9 mouse cellular contexts compared by ENCODE assay signal in the genomic region with DNA sequence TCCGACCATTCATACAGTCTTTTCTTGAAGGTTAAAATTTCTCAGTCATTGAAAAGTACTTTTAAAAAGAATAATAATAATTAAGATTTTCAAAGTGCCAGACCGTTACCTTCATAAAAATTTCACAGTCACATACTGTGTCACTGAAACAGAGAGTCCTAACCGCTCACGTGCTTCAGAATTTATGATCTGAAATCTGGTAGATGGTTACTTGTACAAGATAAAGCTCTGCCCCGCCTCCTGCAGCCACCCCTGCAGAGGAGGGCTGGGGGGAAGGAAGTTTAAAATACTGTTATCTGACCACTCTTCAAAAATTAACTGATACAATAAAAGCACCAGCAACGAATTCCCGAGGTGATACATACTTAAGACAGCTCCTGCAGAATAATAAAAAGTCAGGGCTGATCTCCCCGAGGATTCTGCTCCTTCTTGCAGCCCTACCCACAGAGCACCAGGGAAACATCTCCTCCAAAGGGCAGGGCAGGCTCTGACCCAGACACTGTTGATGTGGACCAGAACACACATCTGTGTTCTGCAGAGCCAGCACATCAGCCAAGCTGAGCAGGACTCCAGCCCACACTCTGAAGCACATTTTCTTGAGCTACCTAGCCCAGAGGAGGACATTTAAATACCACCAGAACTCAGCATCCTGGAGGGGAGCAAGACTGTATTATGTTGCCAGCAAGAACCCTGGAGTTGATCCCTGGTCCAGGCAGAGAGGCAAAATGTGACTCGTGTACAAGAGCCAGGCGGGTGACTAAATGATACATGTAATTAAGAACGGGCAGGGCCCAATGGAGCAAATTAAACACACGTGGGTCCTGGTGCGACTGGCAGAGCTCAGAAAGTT.
DNase-seq lines count a peak whose midpoint lies in the region; ATAC-seq and TF ChIP-seq lines count a peak whose summit lies in the region.
"Had no signal": no experiment of that assay in that cellular context is flagged by ENCODE, and none has a peak within 500 bp of the region (broad histone marks: within the 10 kb centered on the region; RNA-seq: fewer than 3 reads in every experiment).

No protein-coding gene starts in this region.

- 14% methylated on average over 13 of the region's 13 CpGs for WGBS in heart, embryonic 16.5 days
- 15% methylated on average over 13 of the region's 13 CpGs for WGBS in intestine, embryonic 16.5 days
- WGBS in midbrain, embryonic 15.5 days: 27% methylated on average over 13 of the region's 13 CpGs
- WGBS in thymus, adult 2 months: 51% methylated on average over 13 of the region's 13 CpGs

- no peaks in the 10 kb centered on the region for H3K9me3 ChIP-seq in heart, embryonic 16.5 days (replicated peaks; ENCODE audit: control insufficient read depth, low read length)
- no peaks in the 10 kb centered on the region for H3K9me3 ChIP-seq in intestine, embryonic 16.5 days (ENCODE audit: control insufficient read depth, low read length)
- H3K9me3 ChIP-seq in midbrain, embryonic 15.5 days: no peaks in the 10 kb centered on the region

- no peak for ATAC-seq in heart, embryonic 16.5 days (replicated peaks; ENCODE audit: extremely low read depth, insufficient read depth, low FRiP score)
- peak; percentile 70 for ATAC-seq in intestine, embryonic 16.5 days
- no peak for ATAC-seq in midbrain, embryonic 15.5 days (replicated peaks)

- TF ChIP-seq POLR2A in brain, embryonic 14.5 days (IDR thresholded peaks at IDR 0.05; ENCODE audit: borderline replicate concordance, extremely low read depth, insufficient read depth, insufficient read length, poor library complexity, severe bottlenecking): no peak
- TF ChIP-seq POLR2A in thymus, adult 2 months (IDR thresholded peaks at IDR 0.05; ENCODE audit: control insufficient read depth, extremely low read depth, insufficient read depth, low read length, poor library complexity): no peak

- peaks cover 43% of the 10 kb centered on the region for H3K4me1 ChIP-seq in heart, embryonic 16.5 days (ENCODE audit: control insufficient read depth, insufficient read depth, low read length)
- H3K4me1 ChIP-seq in intestine, embryonic 16.5 days (ENCODE audit: control insufficient read depth, insufficient read depth, low read length): peaks cover 51% of the 10 kb centered on the region
- H3K4me1 ChIP-seq in midbrain, embryonic 15.5 days: peaks cover 56% of the 10 kb centered on the region
- H3K4me1 ChIP-seq in thymus, adult 2 months (replicated peaks; ENCODE audit: control insufficient read depth, insufficient read depth, low read length): 0 out of 2 replicates have a peak, but pooled peaks cover 3% of the 10 kb centered on the region

- H3K36me3 ChIP-seq in heart, embryonic 16.5 days (ENCODE audit: control insufficient read depth, insufficient read depth): no peaks in the 10 kb centered on the region
- H3K36me3 ChIP-seq in intestine, embryonic 16.5 days (ENCODE audit: control insufficient read depth, insufficient read depth, low read length): no peaks in the 10 kb centered on the region
- no peaks in the 10 kb centered on the region for H3K36me3 ChIP-seq in midbrain, embryonic 15.5 days (replicated peaks)
- no peaks in the 10 kb centered on the region for H3K36me3 ChIP-seq in thymus, adult 2 months (ENCODE audit: control insufficient read depth, insufficient read depth, low read length)

- peak overlapping the region; percentile 60 for H3K4me2 ChIP-seq in heart, embryonic 16.5 days (ENCODE audit: low read depth, low read length)
- H3K4me2 ChIP-seq in intestine, embryonic 16.5 days (ENCODE audit: low read depth, low read length): peak overlapping the region; percentile 47
- H3K4me2 ChIP-seq in midbrain, embryonic 15.5 days: peak overlapping the region; percentile 18; the same call in 1 of the 2 replicates

- H3K27ac ChIP-seq in heart, embryonic 16.5 days (ENCODE audit: low read length): peak overlapping the region; percentile 89
- H3K27ac ChIP-seq in intestine, embryonic 16.5 days (ENCODE audit: low read length): peak overlapping the region; percentile 92
- no peak overlapping the region for H3K27ac ChIP-seq in midbrain, embryonic 15.5 days
- H3K27ac ChIP-seq in thymus, adult 2 months (ENCODE audit: control insufficient read depth, insufficient read depth, low read length): no peak overlapping the region

- H3K9ac ChIP-seq in heart, embryonic 16.5 days (ENCODE audit: low read length): peak overlapping the region; percentile 70
- peak overlapping the region; percentile 48 for H3K9ac ChIP-seq in intestine, embryonic 16.5 days (ENCODE audit: low read depth, low read length)
- no peak overlapping the region for H3K9ac ChIP-seq in midbrain, embryonic 15.5 days

- TF ChIP-seq CTCF in brain, embryonic 14.5 days (IDR thresholded peaks at IDR 0.05; ENCODE audit: borderline replicate concordance, extremely low read depth, insufficient read depth, insufficient read length): no peak
- TF ChIP-seq CTCF in thymus, adult 2 months (IDR thresholded peaks at IDR 0.05; ENCODE audit: borderline replicate concordance, control insufficient read depth, extremely low read depth, insufficient read depth, low read length, poor library complexity): no peak

- intact Hi-C loops in heart, postnatal 14 days (cut with DNase I): no loop called here

- H3K27me3 ChIP-seq in heart, embryonic 16.5 days (ENCODE audit: control insufficient read depth, insufficient read depth, low read length): no peaks in the 10 kb centered on the region
- H3K27me3 ChIP-seq in intestine, embryonic 16.5 days (replicated peaks; ENCODE audit: control insufficient read depth, insufficient read depth, low read length): no peaks in the 10 kb centered on the region
- 0 out of 2 replicates have a peak, but pooled peaks cover 3% of the 10 kb centered on the region for H3K27me3 ChIP-seq in midbrain, embryonic 15.5 days (replicated peaks)
- H3K27me3 ChIP-seq in thymus, adult 2 months (ENCODE audit: control insufficient read depth, insufficient read depth, low read length): no peaks in the 10 kb centered on the region

- H3K4me3 ChIP-seq in heart, embryonic 16.5 days (ENCODE audit: low read length): peak overlapping the region; percentile 50
- H3K4me3 ChIP-seq in intestine, embryonic 16.5 days (ENCODE audit: low read length): peak overlapping the region; percentile 15; the same call in 1 of the 2 replicates
- no peak overlapping the region for H3K4me3 ChIP-seq in midbrain, embryonic 15.5 days
- no peak overlapping the region for H3K4me3 ChIP-seq in thymus, adult 2 months (ENCODE audit: control insufficient read depth, insufficient read depth, low read length)

- no peak for DNase-seq in heart, postnatal 14 days
- peak; percentile 30 for DNase-seq in brain, embryonic 14.5 days (ENCODE audit: low read depth)
- no peak for DNase-seq in cerebellum, adult 18-20 months
- DNase-seq in urinary bladder, adult 2 months (ENCODE audit: low spot score): no peak
- DNase-seq in thymus, adult 2 months: no peak
- DNase-seq: lung, adult 2 months had no signal

Comparison
In these comparisons a context has a peak if more than half of its experiments do, and no peak if none do; other contexts are left out.
1. H3K27ac ChIP-seq: peak in heart, embryonic 16.5 days (single experiment) and intestine, embryonic 16.5 days (single experiment); none in midbrain, embryonic 15.5 days (single experiment) and thymus, adult 2 months (single experiment).
2. H3K4me3 ChIP-seq: peak in heart, embryonic 16.5 days (single experiment) and intestine, embryonic 16.5 days (single experiment); none in midbrain, embryonic 15.5 days (single experiment) and thymus, adult 2 months (single experiment).
3. Peak in every context shown above with its lines, with median percentiles within 50 percentile points of each other: H3K4me2 ChIP-seq.